Mouse (Mus musculus): ENCODE results near the gene Fa2h.
A peak's percentile ranks its signal among the peaks of the same experiment; 100 is the strongest.
"Not testable (repeated sequence)": the region's sequence is repeated elsewhere in the genome, so short reads cannot be mapped to it uniquely, and the experiment has no call there.

Gene Fa2h

DNA sequence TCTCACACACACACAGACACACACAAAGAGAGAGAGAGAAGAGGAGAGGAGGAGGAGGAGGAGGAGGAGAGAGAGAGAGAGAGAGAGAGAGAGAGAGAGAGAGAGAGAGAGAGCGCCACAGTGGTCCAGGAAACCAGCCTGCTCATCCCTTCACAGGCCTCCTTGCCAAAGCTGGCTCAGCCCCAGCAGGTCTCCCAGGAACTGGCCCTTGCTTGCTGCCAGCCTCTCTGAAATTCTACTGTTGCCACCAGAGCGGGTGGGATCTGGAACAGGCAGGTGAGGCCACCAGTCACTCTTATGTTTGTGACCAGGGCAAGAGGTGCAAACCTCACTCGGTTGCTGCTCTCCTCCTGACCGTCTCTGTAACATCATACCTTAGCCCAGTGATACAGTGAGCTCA lies 36.2 kb downstream of the Fa2h start:
- DNase-seq: no peak

DNA sequence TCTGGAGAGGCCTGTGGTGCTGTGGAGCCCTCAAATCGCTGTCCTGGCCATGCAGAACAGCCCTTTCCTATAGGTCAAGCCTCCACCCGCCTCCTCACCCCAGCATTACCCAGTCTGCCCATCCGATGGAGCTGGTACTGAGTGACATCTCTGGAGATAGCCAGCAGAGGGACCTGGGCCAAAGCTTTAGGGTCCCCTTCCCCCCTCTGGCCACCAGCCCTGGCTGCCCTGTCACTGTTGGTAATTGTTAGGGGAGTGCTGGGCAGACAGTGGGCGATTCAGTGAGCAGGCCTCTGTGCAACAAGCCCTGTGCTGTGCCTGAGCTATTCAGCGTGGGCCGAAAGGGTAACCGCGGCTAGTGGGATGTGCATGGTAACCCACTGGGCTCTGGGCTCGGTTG lies 40.1 kb downstream of the Fa2h start:
- peak; percentile 69 for DNase-seq

DNA sequence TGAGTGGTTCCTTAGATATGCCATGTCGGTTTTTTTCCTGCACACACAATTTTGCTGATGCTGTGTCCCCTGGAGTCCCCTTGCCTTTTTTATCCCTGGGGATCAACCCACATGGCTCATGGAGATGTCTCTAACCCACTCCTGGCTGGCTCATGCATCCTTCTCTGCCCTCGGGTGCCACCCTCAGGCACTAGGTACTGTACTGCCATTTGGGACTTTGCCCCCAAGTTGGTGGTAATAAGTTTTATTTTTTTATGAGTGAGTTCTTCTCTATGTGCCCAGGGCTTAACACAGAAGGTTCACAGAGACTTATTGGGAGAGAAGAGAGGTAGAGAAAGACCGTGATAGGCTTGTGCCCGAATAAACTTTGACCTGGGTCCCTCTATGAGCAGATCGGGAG lies 41.3 kb downstream of the Fa2h start:
- DNase-seq: no peak

DNA sequence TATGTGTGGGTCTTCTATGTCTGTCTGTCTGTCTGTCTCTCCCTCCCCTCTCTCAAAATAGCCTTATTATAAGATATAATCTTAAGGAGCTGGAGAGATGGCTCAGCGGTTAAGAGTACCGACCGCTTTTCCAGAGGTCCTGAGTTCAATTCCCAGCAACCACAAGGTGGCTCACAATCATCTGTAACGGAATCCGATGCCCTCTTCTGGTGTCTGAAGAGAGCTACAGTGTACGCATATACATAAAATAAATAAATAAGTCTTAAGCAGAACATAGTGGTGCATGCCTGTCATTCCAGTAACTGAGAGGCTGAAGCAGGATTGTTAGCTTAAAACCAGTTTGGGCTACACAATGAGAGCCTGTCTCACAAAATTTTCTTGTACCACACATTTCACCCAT lies 43.0 kb downstream of the Fa2h start:
- DNase-seq: no peak

DNA sequence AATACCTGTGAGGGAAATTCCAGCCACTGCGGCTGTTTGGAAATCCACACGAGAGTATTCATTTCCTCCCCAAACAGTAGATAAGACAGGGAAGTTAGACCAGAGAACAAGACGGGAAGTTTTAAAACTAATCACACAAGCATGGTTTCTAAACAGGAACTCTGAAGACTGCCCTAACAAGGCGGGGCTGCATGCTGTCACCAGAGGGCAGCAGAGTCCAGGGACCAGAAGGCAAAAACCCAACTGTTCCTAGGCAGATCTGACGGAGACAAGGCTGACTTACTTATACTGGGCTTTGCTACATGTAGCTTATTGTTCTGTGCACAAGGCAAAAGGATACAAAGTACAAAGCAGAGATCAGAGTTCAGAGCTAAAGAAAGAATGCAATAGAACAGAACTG lies 50.4 kb downstream of the Fa2h start:
- DNase-seq: peak; percentile 78

DNA sequence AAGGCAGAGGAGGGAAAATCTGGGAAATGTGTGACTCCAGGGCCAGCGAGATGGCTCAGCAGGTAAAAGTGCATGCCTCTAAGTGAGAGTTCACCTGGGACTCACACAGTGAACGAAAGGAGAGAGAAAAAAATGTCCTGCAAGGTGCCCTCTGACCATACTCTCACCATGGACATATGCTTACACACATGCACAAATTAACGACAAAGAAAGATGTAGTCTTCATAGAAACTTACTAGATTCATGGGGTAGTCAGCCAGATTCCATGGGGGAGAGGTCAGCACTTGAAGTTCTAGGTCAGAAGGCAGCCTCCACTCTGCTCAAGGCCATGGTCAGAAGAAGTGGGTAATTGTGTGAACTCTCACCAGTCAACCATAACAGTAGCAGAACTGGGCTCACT lies 53.4 kb downstream of the Fa2h start:
- DNase-seq: no peak

DNA sequence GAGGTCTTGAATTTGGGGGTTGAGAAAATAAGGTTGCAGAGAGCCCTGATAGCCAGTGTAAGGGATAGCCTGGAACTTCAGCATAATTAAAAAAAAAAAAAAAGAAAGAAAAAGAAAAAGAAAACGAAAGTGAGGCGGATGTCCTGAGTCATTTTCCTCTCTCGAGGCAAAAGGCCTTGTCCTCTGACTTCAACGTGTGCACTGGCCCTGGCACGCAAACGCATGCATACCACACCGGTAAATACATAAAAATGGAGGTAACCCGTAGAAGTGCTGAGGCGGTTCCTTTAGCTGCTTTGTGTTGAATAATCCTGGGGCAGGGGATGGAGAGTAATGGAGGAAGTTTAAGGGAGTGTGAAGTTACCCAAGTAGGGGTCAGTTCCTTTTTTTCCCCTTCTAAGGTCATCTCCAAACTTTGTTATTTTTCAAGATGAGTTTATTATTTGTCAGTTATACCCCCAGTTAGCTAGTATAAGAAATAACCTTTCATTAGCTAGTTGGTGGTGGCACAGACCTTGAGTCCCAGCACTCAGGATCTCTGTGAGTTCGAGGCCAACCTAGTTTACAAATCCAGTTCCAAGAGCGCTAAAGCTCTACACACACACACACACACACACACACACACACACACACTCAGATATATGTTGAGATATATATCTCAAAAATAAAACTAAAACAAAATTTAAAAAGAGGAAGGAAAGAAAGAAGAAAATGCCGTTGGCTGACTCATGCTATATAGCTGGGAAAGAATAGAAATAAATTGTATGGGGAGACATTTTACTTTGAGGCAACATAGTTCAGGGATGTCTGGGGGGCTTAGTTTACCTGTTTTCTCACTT lies 55.0 kb downstream of the Fa2h start:
- no peak for DNase-seq

DNA sequence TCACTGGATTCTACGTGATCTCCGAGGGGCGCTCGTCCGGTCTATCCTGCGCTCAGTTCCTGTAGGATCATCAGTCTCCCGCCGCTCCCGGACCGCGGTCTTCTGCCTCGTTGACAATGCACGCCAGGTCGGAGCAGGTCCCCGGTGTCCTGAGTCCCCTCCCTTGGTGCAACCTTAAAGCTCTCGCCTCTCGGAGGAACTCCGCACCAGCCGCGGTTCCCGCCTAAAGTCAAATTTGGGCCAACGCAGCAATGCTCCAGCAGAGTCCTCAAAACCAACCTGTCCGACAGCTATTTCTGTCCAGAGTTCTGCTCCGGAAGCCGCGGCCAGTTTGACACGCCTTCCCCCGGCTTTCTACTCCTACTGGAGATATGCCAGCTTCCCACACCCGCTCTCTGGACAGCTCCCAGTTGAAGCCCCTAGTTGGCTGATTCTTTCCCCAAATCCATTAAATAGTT lies 55.7 kb downstream of the Fa2h start, which contains the start of gene Mlkl:
TSS of gene Mlkl (minus strand) at position 288 of the 458 bp plus-strand sequence.
- no peak for DNase-seq

DNA sequence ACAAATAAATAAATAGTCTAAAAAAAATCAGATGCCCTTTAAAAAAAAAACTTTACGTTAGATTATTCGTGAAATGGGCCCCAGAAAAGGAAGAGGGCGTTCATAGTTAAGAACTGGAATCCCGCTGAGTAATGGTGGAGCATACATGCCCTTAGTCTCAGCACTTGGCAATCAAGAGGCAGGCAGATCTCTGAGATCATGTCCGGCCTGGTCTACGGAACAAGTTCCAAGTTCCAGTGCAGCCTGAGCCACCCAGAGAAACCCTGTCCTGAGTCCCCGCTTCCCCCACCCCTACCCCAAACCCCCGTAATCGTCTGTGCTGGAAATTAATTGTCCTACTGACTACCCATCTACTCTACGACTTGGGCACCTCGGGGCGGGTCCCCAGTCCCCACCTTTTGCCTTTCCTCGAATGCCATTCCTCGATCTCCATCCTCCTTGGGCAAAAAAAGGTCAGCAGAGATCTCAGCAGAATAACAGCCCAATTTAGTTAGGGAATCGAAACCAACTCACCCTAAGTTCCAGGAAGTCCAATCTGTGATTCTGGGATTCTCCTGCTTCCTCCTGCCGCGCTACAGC lies 56.2 kb downstream of the Fa2h start:
- no peak for DNase-seq

DNA sequence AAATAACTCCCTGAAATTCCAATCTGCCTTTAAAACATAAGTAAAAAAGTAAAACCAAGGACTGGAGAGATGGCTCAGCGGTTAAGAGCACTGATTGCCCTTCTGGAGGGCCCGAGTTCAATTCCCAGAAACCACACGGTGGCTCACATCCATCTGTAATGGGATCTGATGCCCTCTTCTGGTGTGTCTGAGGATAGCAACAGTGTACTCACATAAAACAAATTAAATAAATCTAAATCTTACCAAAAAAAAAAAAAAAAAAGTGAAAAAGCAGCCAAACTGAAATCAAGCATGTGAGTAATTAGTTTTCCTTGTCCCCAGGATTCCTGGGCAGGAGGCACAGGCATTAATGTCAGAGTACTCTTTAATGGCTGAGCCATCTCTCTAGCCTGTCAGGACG lies 56.9 kb downstream of the Fa2h start:
- no peak for DNase-seq

DNA sequence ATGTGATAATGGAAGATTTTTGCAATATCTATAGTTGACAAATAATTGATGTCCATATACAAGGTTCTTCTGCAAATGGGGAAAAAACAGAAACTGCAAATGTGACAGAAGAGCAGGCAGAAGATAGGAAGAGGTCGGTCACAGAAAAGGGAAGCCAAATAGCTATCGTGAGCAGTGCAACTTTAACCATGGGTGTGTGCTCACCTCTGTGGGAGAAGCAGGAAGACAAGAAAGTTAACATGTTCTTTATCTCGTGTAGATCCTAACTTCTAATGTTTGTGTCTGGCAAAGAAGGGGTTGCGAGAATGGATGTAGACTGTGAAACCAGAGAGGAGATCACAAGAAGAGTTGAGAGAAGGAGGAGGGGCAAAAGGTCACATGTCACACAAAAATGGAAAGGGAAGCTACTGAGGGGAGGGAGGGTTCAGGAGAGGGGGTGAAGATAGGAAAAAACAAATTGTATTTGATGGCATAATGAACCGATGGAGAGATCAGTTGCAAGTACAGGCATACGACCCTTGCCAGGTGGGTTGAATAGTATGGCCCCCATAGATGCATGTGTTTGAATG lies 68.3 kb downstream of the Fa2h start:
- DNase-seq: no peak

DNA sequence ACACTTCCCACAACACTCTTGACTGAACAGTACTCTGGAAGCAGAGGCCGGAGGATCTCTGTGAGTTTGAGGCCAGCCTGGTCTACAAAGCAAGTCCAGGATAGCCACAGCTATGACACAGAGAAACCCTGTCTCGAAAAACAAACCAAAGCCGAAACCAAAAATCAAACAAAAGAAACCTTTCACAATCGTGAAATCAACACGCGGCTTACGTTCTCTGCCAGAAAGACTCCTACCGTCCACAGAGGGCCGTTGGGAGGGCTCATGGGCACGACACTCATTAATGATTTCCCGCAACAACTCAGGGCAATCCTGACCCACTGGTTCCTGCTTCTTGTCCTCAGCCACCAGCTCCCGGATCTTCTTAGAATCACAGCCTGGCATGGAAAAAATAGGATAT lies 78.9 kb downstream of the Fa2h start:
- no peak for DNase-seq

DNA sequence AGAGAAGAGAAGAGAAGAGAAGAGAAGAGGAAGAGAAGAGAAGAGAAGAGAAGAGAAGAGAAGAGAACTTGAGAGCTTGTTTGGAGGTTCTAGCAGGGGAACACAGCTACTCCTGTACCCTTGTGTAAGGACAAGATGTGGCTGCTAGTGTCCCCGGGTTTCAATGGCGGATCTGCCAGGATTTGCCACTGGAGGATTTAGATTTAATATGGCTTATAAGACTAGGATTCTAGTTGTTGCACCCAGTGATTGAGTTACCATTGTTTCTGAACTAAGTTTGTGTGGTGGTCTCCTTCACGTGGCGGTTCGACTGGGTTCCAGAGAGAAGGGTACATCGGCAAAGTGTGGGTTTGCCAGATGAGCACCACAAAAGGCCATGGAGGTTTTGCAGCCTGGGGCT lies 79.7 kb downstream of the Fa2h start:
- not testable (repeated sequence) for DNase-seq

DNA sequence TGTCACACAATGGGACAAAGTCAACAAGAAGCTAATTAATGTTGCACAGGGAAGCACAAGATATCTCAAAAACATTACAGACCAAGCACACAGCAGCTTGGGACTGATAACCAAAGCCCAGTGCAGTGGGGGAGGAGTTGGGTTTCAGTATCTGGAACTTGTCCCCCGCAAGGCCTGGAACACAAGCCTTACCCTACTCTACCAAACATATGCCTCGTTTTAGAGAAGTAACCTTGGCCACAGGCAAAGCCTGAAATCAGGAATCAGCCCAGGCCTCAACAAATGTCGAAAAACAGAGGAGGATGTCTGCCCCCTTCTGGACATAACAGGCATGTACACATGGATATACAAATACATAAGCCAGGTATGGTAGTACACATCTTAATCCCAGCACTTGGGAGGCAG lies 80.9 kb downstream of the Fa2h start:
- DNase-seq: no peak

DNA sequence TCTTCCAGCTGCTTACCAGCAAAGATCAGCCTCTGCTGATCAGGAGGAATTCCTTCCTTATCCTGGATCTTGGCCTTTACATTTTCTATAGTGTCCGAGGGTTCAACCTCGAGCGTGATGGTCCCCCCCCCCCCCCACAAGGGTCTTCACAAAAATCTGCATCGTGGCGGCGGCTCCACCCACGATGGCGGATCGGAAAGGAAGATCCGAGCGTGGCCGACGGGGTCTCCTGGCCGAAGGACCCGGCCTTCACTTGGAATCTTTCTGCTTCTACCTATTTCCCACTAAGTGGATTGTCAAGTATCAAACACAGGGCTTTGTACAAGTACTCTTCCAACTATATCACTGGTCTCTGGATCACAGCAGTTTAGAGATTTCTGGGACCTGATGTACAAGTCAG lies 83.6 kb downstream of the Fa2h start:
- DNase-seq: not testable (repeated sequence)

DNA sequence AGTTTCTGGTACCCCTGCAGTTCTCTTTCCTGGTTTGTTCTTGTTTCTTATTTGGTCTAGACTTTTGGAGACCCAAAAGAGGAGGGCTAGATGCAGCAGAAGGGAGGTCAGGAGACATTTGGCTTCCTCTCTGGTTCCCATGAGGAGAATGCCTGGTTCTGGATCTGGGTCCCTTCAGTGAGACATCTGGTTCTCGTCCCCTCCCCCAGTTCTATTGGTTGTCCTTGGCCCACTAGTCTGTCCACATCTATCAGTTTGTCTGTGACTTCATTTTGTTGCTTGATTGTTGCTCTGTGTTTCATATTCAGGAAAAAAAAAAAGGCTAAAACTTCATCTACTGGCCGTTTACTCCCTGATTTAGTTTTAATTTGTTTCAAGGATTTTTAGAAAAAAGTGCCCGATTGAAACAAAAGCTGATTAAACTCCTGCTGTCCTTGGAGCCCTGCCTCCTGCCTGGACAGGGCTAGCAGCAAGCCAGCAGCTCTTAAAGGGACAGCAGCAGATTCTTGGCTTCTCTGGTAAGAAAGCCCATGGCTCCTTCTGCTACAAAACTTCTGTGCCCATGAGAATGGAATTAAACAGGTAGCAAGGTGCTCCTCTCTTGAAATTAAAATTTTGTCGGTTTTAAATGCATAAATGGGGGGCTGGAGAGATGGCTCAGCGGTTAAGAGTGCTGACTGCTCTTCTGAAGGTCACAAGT lies 88.4 kb downstream of the Fa2h start:
- DNase-seq: no peak

DNA sequence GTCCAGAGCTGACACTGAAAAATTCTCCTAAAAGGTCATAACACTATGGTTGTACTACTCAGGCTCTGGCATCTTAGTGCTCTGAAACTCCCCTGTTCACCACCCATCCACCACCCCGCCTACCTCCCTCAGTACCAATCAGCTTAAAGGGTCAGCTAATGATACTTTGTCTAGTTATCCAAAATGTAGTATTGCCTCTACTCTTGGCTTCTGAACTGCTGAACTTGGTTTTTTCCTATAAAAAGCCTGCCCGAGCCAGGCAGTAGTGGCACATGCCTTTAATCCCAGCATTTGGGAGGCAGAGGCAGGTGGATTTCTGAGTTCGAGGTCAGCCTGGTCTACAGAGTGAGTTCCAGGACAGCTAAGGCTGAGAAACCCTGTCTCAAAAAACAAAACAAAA lies 89.3 kb downstream of the Fa2h start:
- no peak for DNase-seq

DNA sequence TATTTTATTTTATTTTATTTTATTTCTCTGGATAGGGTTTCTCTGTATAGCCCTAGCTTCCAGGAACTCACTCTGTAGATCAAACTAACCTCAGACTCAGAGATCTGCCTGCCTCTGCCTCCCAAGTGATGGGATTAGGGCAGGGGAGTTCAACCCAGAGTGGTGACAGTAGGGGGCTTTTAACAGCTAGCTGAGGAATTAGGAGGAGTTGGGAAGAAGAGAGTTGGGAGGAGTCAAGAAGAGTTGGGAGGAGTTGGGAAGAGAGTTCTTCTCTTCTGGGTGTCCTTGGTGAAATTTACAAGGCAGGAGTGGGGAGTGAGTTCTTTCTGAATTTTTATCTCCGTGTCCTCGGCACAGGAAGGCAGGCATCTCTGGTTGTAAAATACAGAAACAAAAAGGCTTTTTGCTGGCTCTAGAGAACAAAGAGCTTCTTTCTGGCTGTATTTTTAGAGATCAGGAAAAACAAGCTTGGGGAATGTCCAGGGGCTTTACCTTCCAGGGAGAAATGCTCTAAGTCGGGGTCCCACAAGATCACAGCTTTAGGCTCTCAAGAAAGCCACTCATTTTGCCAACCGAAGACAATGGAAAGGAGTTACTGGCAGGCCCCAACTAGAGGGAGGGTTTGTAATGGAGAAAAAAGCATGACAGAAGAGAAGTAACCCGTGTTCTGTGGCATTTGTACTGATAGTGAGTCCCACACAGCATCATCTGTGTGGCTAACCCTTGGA lies 90.4 kb downstream of the Fa2h start:
- not testable (repeated sequence) for DNase-seq

DNA sequence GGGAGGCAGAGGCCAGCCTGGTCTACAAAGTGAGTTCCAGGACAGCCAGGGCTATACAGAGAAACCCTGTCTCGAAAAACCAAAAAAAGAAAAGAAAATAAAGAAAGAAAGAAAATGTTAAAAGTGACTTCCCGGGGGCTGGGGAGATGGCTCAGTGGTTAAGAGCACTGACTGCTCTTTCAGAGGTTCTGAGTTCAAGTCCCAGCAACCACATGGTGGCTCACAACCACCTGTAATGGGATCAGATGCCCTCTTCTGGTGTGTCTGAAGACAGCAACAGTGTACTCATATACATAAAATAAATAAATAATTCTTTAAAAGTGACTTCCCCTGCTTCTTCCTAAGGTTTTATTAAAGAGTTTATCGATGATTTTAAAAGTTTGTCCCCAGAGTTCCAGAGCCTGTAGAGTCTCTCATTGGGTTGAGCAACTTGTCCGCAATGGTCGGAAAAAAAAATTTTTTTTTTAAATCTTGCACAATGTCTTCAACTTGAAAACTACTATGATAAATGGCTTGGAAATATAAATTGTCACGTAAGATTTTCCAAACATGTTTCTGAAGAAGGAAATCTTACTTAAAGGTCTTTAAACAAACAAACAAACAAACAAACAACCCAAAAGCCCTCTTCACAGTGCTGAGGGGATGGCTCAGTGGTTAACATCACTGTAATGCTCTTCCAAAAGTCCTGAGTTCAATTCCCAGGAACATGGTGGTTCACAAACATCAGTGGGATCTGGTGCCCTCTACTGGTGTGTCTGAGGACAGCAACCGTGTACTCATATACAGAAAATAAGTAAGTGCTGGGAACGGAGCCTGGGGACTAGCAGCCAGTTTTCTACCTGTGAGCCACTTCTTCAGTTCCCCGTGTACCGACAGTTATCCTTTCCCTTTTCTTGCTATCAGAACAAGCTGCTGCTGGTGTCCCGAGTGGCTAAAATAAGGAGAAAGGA lies 92.8 kb downstream of the Fa2h start:
- no peak for DNase-seq

DNA sequence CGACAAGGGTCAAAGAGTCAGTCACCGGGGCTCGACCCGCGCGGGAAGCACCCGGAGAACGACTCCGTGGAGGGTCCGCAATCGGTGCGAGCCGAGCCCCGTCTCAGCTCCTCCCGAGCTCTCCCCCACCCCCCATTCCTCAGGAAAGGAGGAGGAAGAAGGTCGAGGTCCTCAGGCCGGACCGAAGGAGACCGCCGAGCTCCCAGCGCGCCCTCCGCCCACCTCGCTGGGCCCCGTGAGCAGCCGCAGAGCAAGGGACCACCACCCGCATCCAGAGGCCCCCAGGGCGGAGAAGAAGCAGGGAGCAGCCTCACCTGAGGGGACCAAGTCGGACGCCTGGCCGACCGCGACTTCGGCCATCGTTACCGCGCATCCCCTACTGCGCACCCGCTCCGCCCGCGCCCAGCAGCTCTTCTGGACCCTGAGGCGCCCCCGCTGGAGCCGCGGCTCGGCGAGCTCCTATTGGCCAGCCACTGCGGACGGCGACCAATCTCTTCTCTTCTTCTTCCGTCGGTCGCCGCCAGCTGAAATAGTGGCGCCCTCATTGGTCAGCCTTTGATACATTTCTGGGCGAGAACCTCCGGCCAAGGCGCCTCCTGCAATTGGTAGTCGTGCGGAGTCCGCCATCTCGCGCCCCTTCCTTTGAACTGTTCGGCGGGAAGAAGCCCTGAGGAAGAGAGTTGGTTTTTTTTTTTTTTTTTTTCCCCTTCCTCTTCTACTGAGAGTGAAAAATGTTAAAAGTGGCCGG lies 93.6 kb downstream of the Fa2h start, which contains the start of gene Rfwd3:
TSS of gene Rfwd3 (minus strand) at position 402 of the 748 bp plus-strand sequence.
- DNase-seq: peak; percentile 99

DNA sequence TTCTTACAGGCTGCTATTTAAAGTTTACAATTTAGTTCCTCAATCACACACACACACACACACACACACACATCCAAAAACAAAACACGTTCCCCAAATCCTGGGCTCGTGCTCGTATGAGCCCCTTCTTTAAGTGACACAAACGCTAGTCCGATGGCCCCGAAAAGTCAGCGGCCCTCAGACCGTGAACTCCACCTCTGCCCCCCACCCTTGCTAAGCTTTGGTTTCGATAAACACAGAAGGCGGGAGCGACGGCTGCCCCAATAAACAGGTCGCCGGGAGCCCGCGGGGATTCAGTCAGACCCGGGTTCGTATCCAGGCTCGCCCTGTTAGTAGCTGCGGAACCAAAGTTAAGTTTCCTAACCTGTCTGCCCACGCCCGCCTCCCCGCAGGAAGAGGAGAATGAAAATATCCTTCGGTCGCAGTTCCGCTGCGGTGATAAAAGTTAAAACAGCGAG lies 94.2 kb downstream of the Fa2h start:
- peak; percentile 7 for DNase-seq
